Mouse (Mus musculus) layer of hippocampus, postnatal 25 days (tissue): ENCODE data around the gene Hps4. TPM values are rescaled to one million over a fixed set of nuclear protein-coding genes. Genes with fewer than 3 reads are reported as not detected.
"Not testable (repeated sequence)": the region's sequence is repeated elsewhere in the genome, so short reads cannot be mapped to it uniquely, and the experiment has no call there.

Source experiments
- DNase-seq, 2 experiments: peaks; one replicate each; pipeline ENCODE4 v3.0.0; 2022; ENCODE audit warnings: mixed read lengths in 2 of 2, low spot score in 1 of 2; ENCODE audit errors: extremely low spot score in 1 of 2
- total RNA-seq, 2 experiments: library from RNA; stranded (reverse); gene quantifications; 2 replicates each; pipeline ENCODE4 v1.2.3; 2021

Gene Hps4
- total RNA-seq: 10 to 100 TPM; 30.3 to 40.8 TPM

DNA sequence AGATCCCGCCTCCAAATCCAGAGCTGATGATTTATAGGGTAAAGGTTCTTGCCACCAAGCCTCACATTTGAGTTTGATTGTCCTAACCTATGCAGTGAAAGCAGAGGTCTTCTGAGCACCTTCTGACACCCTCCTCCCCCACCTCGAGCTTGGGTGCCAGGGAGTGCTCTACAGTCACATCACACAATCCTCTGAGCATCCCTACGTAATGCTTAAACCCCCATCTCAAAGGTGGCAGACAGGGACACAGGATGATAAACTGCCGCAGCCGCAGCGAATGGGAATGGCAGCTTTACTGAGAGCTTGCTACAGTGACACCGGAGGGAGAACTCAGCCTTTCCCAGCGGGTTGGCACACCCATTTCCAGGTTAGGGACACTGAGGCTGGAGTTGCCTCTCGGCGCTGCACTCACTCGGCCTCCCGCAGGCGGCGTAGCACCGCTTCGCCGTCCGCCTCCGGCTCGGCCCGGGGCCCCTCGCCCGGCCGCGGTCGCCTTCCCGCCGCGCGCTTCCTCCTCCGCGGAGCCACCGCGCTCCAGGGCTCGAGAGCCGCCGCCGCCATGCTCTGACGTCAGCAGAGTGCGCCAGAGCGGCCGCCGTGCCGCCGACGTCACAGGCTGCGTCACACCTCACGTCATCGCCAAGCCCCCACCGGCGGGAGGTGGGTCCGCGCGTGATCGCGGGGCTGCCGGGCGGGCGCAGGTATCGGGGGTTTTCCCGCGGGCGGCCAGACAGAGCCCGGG lies at the start of gene Hps4, which contains the start of gene Srrd:
Gene Hps4 (plus strand): TSS at position 621 of the 742 bp plus-strand sequence.
Gene Srrd (minus strand): TSS at position 578 of the 742 bp plus-strand sequence.
- peak; percentile 92 to 98 for DNase-seq

DNA sequence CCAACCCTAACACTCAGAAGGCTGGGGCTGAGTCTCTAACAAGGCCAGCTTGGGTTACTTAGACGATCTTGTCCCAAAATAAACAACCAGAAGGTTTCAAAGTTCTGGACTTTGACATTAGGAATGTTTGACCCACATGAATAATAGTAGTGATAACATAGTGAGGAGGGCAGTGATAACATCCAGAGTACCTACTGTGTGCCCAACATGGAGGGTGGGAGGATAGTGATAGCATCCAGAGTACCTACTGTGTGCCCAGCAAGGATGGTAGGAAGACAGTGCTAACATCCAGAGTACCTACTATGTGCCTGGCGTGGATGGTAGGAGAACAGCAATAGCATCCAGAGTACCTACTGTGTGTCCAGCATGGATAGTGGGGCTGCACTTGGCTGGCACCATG lies 49.1 kb upstream of the Hps4 start:
- no peak for DNase-seq

DNA sequence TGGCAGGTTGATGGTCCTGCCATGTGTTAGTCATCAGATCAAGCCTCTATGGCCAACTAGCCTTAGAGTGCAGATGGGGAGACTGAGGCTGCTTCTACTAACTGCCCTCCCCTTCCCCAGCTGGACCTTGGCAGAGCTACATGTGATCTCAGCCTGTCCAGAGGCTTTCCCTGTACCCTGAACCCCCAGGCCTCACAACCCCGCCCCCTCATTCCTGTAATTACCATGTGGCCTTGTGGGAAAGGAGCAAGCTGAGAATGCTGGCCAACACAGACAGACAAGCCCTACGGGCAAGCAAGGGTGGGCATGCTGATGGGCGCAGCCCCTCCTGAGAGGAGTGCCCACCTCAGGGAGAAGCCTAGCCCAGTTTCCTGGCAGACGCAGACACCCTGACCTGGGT lies 48.2 kb upstream of the Hps4 start:
- no peak for DNase-seq

DNA sequence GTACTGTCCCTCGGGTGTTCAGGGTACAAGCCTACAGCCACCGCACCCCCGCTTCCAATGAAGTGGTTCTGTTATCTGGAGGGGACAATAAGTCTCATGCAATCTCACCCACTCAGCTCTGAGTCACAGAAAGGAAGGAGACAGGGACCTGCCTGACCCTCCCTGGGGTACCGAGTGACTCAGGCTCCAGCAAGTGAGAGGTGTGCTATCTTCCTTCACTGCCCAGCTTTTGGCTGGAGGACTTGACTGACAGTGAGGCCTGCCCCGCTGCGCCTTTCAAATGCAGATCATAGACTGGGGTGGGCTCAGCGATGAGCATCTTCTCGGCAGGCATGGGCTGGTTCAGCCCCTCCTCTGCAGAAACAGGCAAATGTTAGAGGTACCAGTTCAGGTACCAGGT lies 47.7 kb upstream of the Hps4 start:
- DNase-seq: no peak

DNA sequence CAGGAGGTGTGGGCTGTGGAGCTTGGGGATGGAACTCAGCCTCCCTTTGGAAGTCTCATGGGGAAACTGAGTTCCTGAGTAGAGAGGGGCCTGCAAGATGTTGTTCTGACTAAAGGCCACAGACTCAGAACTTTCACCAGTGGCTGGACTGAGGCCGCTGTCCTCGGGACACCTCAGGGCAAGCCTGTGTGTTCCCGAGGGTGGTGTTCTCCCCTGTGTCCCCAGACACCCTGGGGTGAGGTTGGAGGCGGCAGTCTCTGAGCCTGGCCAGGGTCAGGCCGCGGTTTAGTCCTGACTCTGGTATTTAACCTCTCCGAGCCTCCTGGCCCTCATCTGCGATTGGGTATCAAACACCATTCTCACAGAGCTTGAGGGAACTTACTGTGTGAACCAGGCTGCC lies 47.3 kb upstream of the Hps4 start:
- DNase-seq: no peak

DNA sequence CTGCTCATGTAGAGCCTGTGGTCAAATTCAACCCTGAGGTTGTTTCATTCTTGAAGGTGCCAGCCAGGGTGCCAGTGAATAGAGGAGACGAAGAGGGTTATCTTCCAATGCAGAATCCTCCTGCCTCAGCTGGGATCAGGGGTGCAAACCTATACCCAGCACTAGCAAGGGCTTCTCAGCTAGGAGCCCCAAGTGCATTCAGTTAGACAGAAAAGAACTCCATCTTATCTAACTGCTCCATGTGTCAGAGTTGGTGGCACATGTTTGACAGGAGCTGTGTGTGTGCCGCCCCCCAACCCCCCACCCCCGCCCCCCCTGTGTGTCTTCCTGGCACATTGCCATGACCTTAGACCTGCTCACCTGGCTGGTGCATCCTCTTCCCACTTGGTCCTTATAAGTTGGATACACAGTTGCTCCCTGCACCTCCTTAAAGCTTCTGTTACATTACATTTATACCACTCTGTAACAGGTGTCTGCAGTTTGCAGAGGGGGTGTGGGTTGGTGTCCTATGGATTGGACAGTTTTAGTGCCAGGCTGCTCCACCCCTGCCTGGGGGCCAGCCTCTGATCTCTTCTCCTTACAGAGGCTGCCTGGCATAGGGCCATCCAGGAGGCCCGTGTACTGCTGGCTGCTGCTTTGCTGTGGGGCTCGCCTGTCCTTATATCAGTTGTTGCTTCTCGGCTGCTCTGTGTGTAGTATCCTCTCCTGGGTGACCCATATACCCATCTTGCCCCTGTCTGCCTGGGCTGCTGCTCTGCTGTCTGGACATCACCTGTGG lies 46.3 kb upstream of the Hps4 start:
- DNase-seq: no peak

DNA sequence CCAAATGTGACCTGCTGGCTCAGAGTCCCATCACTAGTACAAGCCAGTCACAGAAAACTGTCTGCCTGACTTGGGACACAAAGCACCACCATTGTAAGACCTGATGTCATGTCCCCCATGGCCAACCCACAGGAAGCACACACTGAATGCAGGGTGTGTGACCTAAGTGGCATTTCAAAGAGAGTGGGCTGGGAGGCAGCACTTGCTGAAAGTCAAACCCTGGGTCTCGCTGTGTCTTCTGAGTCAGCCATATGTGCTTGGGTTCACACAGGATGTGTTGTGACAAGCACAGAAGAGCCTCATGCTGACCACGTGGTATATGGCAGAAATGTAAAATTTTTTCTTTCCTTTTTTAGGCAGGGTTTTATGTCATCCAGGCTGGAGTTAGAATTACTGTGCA lies 45.6 kb upstream of the Hps4 start:
- no peak for DNase-seq

DNA sequence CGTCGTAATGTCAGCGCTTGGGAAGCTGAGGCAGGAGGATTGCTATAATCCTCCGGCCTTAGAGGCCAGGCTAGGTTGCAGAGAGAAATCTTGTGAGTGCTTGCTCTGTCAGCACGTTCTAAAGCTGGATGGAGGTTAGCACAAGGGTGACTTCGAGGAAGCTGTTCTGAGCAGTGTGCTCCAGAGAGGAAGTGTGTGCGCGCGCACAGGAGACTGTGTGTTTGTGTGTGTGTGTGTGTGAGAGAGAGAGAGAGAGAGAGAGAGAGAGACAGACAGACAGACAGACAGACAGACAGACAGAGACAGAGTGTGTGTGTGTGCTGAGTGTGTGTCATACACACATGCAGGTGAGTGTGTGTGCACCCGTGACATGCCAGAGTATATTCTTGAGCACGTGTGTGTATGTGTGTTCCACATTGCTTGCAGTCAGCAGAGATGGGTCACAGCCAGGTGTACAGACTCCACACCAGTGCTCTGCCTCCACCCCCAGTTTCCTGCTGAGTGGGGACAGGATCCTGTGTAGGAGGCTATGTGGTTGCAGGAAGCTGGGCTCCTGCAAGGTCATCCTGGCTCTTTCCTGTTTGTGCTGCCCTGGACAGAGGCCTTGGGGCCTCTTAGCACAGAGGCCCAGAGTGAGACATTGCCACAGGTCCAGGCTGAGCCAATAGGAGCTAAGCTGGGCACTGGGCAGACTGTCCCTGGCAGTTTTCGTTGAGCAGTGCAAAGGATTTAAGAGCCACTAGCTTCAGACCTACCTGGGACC lies 44.5 kb upstream of the Hps4 start:
- DNase-seq: no peak

DNA sequence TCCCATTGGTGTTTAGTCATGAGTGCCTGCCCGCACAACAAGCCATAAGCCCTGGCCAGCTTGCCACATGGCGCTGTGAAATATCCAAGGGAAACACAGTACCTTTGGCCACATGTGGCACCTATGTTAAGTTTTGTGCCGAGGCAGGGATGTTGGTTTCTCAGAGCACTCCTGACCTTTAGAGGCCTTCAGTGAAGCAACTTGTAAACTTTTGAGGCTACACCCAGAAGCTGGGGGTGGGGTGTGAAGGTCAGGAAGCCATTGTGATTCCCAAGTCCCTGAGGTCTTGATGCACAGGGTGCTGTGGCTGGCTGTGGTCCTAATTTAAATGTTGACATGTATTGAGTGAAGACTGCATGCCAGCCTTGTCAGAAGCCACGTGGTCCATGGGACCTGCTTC lies 43.5 kb upstream of the Hps4 start:
- no peak for DNase-seq

DNA sequence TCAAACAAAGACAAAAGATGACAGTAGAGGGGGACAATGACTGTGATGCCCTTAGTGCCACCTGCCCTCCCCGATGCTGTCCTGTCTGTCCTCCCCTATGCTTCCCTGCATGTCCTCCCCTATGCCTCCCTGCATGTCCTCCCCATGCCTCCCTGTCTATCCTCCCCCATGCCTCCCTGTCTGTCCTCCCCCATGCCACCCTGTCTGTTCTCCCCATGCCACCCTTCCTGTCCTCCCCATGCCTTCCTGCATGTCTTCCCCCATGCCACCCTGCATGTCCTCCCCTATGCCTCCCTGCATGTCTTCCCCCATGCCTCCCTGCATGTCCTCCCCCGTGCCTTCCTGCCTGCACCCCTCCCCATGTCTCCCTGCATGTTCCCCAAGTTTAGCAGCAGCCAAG lies 42.8 kb upstream of the Hps4 start:
- DNase-seq: no peak

DNA sequence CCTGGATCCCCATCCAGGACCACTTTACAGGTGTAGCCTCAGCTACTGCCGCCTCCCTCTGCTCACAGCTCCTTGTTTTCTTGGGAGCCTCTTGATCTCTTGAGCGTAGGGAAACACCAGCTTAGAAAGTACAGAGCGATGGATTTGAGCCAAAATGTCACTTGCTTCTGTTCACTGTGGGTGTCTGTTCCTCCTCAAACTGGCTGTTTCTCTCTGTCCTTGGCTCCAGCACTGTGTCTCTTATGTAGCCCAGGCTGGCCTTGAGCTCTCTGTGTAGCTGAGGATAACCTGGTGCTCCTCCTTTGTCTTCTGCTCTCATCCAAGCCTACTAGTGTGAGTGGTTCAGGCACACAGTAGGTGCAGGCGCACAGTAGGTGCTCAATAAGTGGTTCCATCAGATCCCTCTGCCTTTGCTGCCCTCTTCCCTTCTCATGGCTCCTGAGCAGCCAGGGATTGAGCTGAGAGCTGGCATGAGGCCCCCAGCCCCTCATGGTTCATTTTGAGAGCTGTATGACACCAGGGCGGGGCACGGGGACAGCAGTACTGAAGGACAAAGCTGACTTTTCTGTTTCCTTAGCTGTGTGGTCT lies 42.1 kb upstream of the Hps4 start:
- no peak for DNase-seq

DNA sequence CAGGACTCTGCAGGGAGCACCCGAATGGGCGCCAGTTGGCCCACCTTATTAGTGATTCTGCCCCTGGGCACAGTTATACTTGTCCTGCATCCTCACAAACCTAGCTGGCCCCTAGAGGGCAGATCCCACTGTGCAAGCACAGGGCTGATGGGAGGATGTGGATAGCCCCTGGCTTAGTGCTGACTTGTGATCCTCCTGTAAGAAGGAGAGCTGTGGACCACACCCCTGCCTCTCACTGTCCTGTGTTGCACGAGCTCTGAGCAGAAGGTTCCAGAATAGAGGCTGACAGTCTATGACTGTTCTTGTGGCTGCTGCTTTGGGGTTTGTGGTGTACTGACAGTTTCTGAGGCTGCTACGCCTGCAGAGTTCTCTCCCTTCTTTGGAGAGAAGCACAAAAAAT lies 41.2 kb upstream of the Hps4 start:
- no peak for DNase-seq

DNA sequence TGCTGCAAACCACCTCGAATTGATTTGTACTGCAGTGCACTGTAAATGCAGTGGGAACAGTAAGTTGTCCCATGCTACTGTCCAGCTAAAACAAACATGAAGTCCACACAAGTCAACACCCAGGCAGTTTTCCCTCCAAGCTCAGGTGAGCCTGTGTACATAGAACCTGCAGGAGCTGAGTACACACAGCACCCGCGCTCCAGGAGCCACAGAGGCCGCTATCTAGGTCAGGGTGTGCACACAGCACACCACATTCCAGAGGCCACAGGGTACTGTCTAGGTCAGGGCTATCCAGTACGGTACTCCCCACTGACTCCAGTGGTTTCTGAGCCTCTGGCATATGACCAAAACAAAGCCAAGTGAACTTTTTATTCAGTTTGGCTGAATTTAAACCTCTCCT lies 40.6 kb upstream of the Hps4 start:
- no peak for DNase-seq

DNA sequence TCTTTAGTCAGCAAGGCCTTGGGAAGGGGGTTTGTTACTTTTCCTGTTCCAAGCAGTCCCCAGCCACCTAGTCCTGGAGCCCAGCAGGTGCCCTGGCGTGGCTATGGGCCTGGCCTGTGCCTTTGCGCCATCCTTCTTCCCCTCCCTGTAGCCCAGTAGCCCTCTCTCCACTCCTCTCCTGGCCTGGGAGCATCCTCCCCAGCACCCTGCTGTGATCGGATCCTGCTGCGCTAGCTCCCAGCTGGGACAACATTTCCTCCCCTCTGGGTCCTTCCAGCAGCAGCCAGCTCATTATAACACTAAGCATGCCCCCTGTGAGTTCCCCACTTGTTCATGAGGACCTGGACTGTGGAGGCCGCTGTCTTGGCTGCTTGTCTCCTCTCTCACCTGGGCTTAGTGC lies 37.0 kb upstream of the Hps4 start:
- DNase-seq: no peak

DNA sequence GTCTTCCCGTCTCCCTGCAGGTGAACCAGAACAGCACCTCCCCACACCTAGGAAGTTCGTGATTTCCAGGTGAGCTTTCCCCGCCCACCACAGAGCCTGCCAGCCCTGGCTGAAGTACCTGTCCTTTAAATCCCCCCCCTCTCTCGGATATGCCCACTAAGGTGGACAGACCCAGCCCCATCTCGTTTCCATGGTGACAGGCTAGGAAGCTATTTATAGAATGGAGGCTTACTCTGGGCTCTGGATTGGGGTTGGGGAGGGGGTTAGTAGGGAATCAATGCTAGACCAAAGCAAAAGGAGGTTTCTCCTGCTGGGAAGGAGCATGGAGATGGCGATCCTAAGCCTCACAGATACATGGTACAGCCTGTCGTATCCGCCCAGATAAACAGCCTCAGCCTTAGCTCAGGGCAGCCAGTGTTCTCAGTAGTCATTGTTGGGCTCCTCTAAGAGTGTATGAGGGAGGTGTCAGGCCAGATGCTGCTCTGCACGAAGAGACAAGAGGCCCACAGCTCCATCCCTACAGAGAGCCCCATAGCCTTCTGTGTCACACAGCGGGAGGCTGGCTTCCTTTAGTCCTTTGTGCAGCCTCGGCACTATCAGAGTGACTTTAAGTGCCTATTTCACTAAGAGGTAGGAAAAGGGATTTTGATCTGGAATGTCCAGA lies 29.5 kb upstream of the Hps4 start:
- DNase-seq: no peak

DNA sequence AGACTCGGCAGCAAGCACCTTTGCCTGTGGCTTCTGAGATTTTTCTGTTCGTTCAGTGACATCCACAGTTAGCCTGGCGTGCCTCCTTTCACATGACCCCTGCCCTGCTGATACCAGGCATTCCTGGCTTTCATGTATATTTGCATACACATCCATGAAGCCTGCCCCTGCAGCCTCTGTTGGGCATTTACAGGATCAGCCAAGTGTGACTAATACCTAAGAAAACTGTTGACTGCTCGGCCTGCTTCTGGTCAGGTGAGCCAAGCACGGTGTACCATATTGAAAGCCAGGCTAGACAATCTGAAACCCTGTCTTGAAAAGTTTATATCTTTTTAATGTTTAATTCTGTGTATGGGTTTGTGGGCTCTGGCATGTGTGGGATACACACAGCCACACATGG lies 26.4 kb upstream of the Hps4 start:
- no peak for DNase-seq

DNA sequence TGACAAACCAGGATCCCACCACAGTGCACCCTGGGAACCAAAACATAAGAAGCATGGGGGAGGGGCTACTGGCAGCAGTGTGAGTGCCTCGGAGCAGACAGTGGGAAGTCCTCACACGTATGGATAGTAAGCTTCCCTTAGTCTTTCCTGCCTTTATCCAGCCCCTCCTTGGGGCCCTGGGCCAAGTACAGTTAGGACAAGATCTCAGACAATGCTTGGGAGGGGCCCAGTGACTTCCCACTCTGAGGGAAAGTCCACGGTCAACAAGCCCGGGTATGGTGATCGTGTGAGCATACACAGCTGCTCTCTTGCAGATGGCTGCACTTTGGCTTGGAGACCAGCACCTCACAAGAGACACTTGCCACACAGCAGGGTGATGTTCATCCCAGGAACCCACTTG lies 25.6 kb upstream of the Hps4 start:
- DNase-seq: no peak

DNA sequence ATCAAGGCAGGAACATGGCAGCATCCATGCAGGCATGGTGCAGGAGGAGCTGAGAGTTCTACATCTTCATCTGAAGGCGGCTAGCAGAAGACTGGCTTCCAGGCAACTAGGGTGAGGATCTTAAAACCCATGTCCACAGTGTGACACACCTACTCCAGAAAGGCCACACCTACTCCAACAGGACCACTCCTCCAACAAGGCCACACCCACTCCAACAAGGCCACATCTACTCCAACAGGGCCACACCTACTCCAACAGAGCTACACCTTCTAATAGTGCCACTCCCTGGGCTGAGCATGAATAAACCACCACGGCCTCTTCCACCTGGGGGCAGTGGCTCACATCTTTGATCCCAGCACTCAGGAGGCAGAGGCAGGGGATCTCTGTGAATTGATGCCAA lies 23.5 kb upstream of the Hps4 start:
- DNase-seq: not testable (repeated sequence)

DNA sequence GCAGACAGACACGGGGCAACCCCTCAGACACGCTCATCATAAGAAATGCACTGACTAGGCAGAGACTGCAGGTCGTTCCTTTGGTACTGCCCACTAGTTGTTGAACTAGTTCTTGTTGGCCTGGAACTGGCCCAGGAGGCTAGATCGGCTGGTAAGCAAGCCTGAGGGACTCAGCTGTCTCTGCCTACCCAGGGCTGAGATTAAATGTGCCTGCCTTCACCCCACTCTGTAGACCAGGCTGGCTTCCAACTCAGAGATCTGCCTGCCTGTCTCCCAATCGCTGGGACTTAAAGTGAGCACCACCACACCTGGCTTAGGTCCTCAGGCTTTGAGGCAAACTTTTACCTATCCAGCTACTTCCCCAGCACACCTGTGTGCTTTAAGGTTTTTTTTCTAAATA lies 22.5 kb upstream of the Hps4 start:
- DNase-seq: no peak

DNA sequence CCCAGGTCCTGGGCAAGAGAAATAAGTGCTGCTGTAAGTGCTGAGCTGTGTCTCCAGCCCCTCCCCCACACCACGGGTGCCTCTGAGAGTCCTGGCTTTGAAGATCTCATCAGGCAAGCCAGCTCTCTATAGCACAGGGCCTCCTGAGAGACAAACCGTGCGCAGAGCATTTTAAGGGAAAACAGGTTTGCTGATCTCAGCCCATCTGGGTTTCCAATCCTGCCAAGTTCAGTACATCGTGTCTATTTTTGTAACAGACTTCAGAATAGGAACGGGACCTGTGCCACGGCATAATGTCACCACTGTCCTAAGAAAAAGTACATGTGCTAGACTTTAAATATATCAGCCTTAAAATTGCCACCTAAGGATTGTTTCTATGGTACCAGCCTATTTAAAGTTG lies 21.9 kb upstream of the Hps4 start:
- DNase-seq: peak; percentile 35 to 57
